Mouse (Mus musculus) heart, postnatal 0 days (tissue): Measurements from ENCODE around the gene Adprh.

ENCODE experiments used
- CTCF ChIP-seq: IDR thresholded peaks from 2 replicates; pipeline ENCODE4 v1.5.1; 2016; ENCODE audit warnings: antibody characterized with exemption, control low read depth, low read depth
- EP300 ChIP-seq: IDR thresholded peaks from 2 replicates; pipeline ENCODE4 v1.6.1; 2016; ENCODE audit warnings: antibody characterized with exemption, low read depth

DNA sequence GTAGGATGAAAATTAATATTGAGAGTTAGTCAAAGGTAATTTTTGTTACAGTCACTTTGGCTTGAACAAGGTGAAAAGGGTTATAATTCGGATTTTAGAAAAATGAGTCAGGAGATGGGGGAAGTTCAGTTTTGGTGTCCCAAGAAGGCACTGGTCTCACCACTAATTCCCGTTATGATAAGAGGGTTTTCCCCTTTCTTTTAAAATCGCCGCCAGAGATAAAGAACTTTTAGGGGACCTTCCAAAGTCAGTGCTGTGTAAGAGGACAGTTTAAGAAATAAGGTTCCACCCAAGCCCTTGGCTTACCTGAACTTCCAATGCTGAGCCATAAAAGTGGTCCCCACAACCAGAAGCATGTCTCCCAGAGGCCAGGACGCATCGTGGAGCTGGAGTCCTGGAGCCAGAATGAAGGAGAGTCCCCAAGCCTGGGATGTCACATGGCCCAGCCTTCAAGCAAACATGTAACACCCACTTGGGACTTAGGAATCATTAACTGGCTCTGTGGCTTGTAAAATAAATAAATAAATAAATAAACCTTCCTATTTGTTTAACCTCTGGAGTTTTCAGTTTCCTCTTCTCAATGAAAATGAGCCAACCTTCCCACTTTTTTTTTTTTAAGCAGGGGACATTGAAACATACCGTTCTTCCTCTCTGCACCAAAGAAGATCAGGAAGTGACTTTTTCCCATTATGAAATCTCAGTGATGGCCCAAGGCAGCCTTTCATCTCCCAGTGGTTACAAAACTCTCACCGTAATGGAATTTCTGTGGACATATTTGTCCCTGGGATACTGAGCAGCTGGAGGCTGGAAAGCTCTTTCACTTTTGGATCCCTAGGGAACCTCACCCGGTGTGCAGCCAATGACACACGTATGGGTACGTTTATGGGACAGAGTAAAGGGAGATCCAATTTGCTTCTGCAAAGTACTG lies 19.7 kb downstream of the Adprh start, which contains the start of gene Pla1a:
- TF ChIP-seq CTCF = no peak
- no peak for TF ChIP-seq EP300
